ENCODE assay signal across 23 mouse cellular contexts in genomic region chr10:124732342-124732741, GRCm38 (mm10).
"Had no signal": no experiment of that assay in that cellular context is flagged by ENCODE, and none has a peak within 500 bp of the region (broad histone marks: within the 10 kb centered on the region; RNA-seq: fewer than 3 reads in every experiment).

No protein-coding gene starts in this region.

- H3K27me3 ChIP-seq: heart, embryonic 12.5 days; hindbrain, embryonic 12.5 days; intestine, embryonic 15.5 days; limb, embryonic 15.5 days; liver, embryonic 12.5 days had no signal

- DNase-seq: gastrocnemius, adult 2 months; gastrocnemius, postnatal 10 days; gastrocnemius, postnatal 25 days; heart, adult 18-20 months; heart, postnatal 10 days; heart, postnatal 4 days; kidney, adult 18-20 months; kidney, adult 8-10 months; kidney, postnatal 14 days had no signal

- H3K9ac ChIP-seq: heart, embryonic 12.5 days; hindbrain, embryonic 12.5 days; hindbrain, embryonic 14.5 days; intestine, embryonic 15.5 days; limb, embryonic 15.5 days; liver, embryonic 12.5 days; liver, embryonic 14.5 days had no signal

- H3K4me1 ChIP-seq: heart, embryonic 10.5 days; heart, embryonic 12.5 days; hindbrain, embryonic 10.5 days; hindbrain, embryonic 12.5 days; intestine, embryonic 15.5 days; limb, embryonic 15.5 days; liver, embryonic 12.5 days had no signal

- H3K27ac ChIP-seq: gastrocnemius, adult 2 months; heart, embryonic 10.5 days; hindbrain, embryonic 10.5 days; hindbrain, embryonic 12.5 days; hindbrain, embryonic 14.5 days; intestine, embryonic 15.5 days; layer of hippocampus, adult 2 months; left cerebral cortex, adult 2 months; limb, embryonic 15.5 days; liver, embryonic 12.5 days; liver, embryonic 14.5 days had no signal

- ATAC-seq: hindbrain, embryonic 16.5 days; inflammation-experienced regulatory T-cells, adult 6 months; intestine, embryonic 15.5 days; intestine, postnatal 0 days; liver, embryonic 12.5 days had no signal

- H3K36me3 ChIP-seq: heart, embryonic 10.5 days; heart, embryonic 12.5 days; hindbrain, embryonic 10.5 days; hindbrain, embryonic 12.5 days; intestine, embryonic 15.5 days; limb, embryonic 15.5 days; liver, embryonic 12.5 days had no signal

- H3K4me3 ChIP-seq: gastrocnemius, adult 2 months; heart, embryonic 10.5 days; heart, embryonic 12.5 days; hindbrain, embryonic 10.5 days; hindbrain, embryonic 12.5 days; intestine, embryonic 15.5 days; layer of hippocampus, adult 2 months; left cerebral cortex, adult 2 months; limb, embryonic 15.5 days; liver, embryonic 12.5 days had no signal

- H3K9me3 ChIP-seq: heart, embryonic 10.5 days; heart, embryonic 12.5 days; hindbrain, embryonic 10.5 days; hindbrain, embryonic 12.5 days; intestine, embryonic 15.5 days; limb, embryonic 15.5 days; liver, embryonic 12.5 days had no signal

- H3K4me2 ChIP-seq: heart, embryonic 12.5 days; hindbrain, embryonic 12.5 days; hindbrain, embryonic 14.5 days; intestine, embryonic 15.5 days; limb, embryonic 15.5 days; liver, embryonic 12.5 days had no signal
